Mouse (Mus musculus): Measurements from ENCODE around the gene Atl1.

Gene Atl1

GRCm38 (mm10) chr12:69941655-69942329 is 49.4 kb downstream of the Atl1 start:
- no peak for DNase-seq (ENCODE audit: low read depth, low spot score)

- DNase-seq (ENCODE audit: low read depth, low spot score) = no peak
Measured at GRCm38 (mm10) chr12:69945861-69946260, 53.4 kb downstream of the Atl1 start.

- DNase-seq (ENCODE audit: low read depth, low spot score) = no peak
Measured at GRCm38 (mm10) chr12:69947502-69947901, 55.1 kb downstream of the Atl1 start.

- DNase-seq (ENCODE audit: low read depth, low spot score) = no peak
Measured at GRCm38 (mm10) chr12:69957378-69957777, 65.0 kb downstream of the Atl1 start.

GRCm38 (mm10) chr12:69962468-69962867 is 70.1 kb downstream of the Atl1 start:
- DNase-seq (ENCODE audit: low read depth, low spot score) = peak; percentile 68

- no peak for DNase-seq (ENCODE audit: low read depth, low spot score)
Measured at GRCm38 (mm10) chr12:69963141-69963540, 70.7 kb downstream of the Atl1 start.

- DNase-seq (ENCODE audit: low read depth, low spot score) = peak; percentile 27
Measured at GRCm38 (mm10) chr12:69965644-69966043, 73.2 kb downstream of the Atl1 start.

- DNase-seq (ENCODE audit: low read depth, low spot score) = no peak
Measured at GRCm38 (mm10) chr12:69966071-69966470, 73.7 kb downstream of the Atl1 start.

GRCm38 (mm10) chr12:69967112-69967511 is 74.7 kb downstream of the Atl1 start:
- DNase-seq (ENCODE audit: low read depth, low spot score) = no peak

- no peak for DNase-seq (ENCODE audit: low read depth, low spot score)
Measured at GRCm38 (mm10) chr12:69968154-69968553, 75.7 kb downstream of the Atl1 start.

- DNase-seq (ENCODE audit: low read depth, low spot score) = no peak
Measured at GRCm38 (mm10) chr12:69973666-69974065, 81.3 kb downstream of the Atl1 start.

GRCm38 (mm10) chr12:69976688-69977087 is 84.3 kb downstream of the Atl1 start:
- DNase-seq (ENCODE audit: low read depth, low spot score) = no peak

- no peak for DNase-seq (ENCODE audit: low read depth, low spot score)
Measured at GRCm38 (mm10) chr12:69977376-69977998, 85.1 kb downstream of the Atl1 start.

- peak; percentile 25 for DNase-seq (ENCODE audit: low read depth, low spot score)
Measured at GRCm38 (mm10) chr12:69982874-69983273, 90.5 kb downstream of the Atl1 start.

- DNase-seq (ENCODE audit: low read depth, low spot score) = no peak
Measured at GRCm38 (mm10) chr12:69985546-69985945, 93.1 kb downstream of the Atl1 start.

GRCm38 (mm10) chr12:69986241-69986762 is 93.9 kb downstream of the Atl1 start:
- DNase-seq (ENCODE audit: low read depth, low spot score) = peak; percentile 68

- peak; percentile 60 for DNase-seq (ENCODE audit: low read depth, low spot score)
Measured at GRCm38 (mm10) chr12:69986786-69987497, 94.5 kb downstream of the Atl1 start, which contains the start of gene Sav1. TSS of gene Sav1 (minus strand) at chr12:69987002.

- no peak for DNase-seq (ENCODE audit: low read depth, low spot score)
Measured at GRCm38 (mm10) chr12:69995382-69995781, 103.0 kb downstream of the Atl1 start.

GRCm38 (mm10) chr12:69998186-69998983 is 106.0 kb downstream of the Atl1 start:
- no peak for DNase-seq (ENCODE audit: low read depth, low spot score)

- DNase-seq (ENCODE audit: low read depth, low spot score) = no peak
Measured at GRCm38 (mm10) chr12:70005103-70005502, 112.7 kb downstream of the Atl1 start.

GRCm38 (mm10) chr12:70010356-70010755 is 117.9 kb downstream of the Atl1 start:
- no peak for DNase-seq (ENCODE audit: low read depth, low spot score)

- DNase-seq (ENCODE audit: low read depth, low spot score) = no peak
Measured at GRCm38 (mm10) chr12:70011681-70012080, 119.3 kb downstream of the Atl1 start.
